Mouse (Mus musculus) thymus, adult 2 months (tissue): ENCODE data around the gene Atf7ip. TPM values are rescaled to one million over a fixed set of nuclear protein-coding genes. Genes with fewer than 3 reads are reported as not detected.

Experiments
- DNase-seq: peaks from one replicate; pipeline ENCODE4 v3.0.0; 2021
- H3K27ac ChIP-seq: fragments of 200-500 bp; 2 replicates; pipeline ENCODE4 v1.5.1; 2012; ENCODE audit warnings: low read length, control low read depth; ENCODE audit not compliant: control insufficient read depth, insufficient read depth
- H3K27me3 ChIP-seq: fragments of 200-500 bp; 2 replicates; pipeline ENCODE4 v1.6.1; 2012; ENCODE audit warnings: mild to moderate bottlenecking, low read length, moderate library complexity, mixed read lengths; ENCODE audit not compliant: control insufficient read depth, insufficient read depth
- H3K36me3 ChIP-seq: fragments of 200-500 bp; 2 replicates; pipeline ENCODE4 v1.6.1; 2012; ENCODE audit warnings: mild to moderate bottlenecking, low read length, moderate library complexity; ENCODE audit not compliant: control insufficient read depth, insufficient read depth
- H3K4me1 ChIP-seq: fragments of 200-500 bp; replicated peaks from 2 replicates; pipeline ENCODE4 v1.6.1; 2012; ENCODE audit warnings: low read length; ENCODE audit not compliant: control insufficient read depth, insufficient read depth
- H3K4me3 ChIP-seq: fragments of 200-500 bp; 2 replicates; pipeline ENCODE4 v1.5.1; 2012; ENCODE audit warnings: mild to moderate bottlenecking, low read length, control low read depth, moderate library complexity; ENCODE audit not compliant: control insufficient read depth, insufficient read depth
- CTCF ChIP-seq: fragments of 200-500 bp; IDR thresholded peaks from 2 replicates; pipeline ENCODE4 v1.5.1; 2012; ENCODE audit warnings: mild to moderate bottlenecking, control low read depth, low read length, moderate library complexity, borderline replicate concordance; ENCODE audit not compliant: control insufficient read depth, poor library complexity, insufficient read depth; ENCODE audit errors: extremely low read depth
- POLR2A ChIP-seq: fragments of 200-500 bp; IDR thresholded peaks from 2 replicates; pipeline ENCODE4 v1.6.1; 2012; ENCODE audit warnings: mild to moderate bottlenecking, low read length, control low read depth, moderate library complexity; ENCODE audit not compliant: control insufficient read depth, poor library complexity, insufficient read depth; ENCODE audit errors: extremely low read depth
- WGBS: fragments of 180-500 bp; shearing (Covaris S2); methylation state at CpG from one replicate; pipeline ENCODE4 v1.1.7; 2018; 5-methylcytosine and 5-hydroxymethylcytosine counted together
- polyA plus RNA-seq: library from polyadenylated mRNA; depleted of rRNA; stranded (reverse); fragments of >200 nt; gene quantifications from 2 replicates; pipeline ENCODE4 v1.2.3, GENCODE M21; 2012

Gene Atf7ip
- polyA plus RNA-seq, 1 experiment = 65.1 TPM

DNA sequence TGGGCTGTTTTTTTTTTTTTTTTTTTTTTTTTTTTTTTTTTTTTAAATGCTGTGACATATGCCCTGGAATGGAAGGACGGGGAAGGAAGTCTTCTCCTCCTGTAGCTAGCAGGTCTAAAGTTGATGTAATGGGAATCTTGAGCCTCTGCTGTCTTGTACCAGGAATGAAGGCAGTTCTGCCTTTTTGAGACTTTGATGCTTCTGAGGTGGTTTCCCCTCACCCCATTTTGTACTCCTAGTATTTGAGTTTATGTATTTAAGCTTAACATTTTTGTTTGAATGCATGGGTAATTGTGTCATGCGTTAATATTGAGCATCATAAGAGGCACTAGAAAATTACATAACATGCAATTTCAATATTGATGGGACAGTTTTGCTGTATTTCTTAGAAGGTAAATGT is 14.4 kb downstream of the Atf7ip start:
- Histone ChIP-seq H3K36me3 (peaks cover 12% of the 10 kb centered on the region), H3K27me3 (no peaks in the 10 kb centered on the region), H3K27ac (no peak overlapping the region), H3K4me1 (peaks cover 23% of the 10 kb centered on the region), H3K4me3 (no peak overlapping the region)
- DNase-seq = no peak
- TF ChIP-seq CTCF (no peak), POLR2A (no peak)
- WGBS = 35% methylated on average over 2 of the region's 2 CpGs

DNA sequence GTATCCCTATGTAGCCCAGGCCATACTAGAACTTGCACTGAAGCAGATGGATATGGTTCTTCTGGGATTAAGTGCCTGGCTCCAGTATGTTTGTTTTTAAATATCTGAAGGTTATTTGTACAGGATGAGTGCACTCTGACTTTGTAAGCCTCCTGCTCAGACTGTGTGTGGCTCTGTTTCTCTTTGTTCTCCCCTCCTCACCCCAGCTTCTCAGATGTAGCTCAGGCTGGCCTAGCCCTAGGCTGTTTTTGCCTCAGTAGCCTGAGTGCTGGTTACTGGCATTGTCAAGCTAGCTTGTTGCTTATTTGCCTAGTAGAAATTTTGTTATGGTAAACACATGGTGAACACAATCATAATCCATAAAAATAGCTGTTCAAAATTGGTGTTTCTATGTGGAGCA is 15.7 kb downstream of the Atf7ip start:
- Histone ChIP-seq H3K27me3 (no peaks in the 10 kb centered on the region), H3K36me3 (peaks cover 18% of the 10 kb centered on the region), H3K4me3 (no peak overlapping the region), H3K4me1 (peaks cover 16% of the 10 kb centered on the region), H3K27ac (peak overlapping the region; percentile 2; the same call in 1 of the 2 replicates)
- TF ChIP-seq POLR2A (no peak), CTCF (no peak)
- DNase-seq = peak; percentile 41

DNA sequence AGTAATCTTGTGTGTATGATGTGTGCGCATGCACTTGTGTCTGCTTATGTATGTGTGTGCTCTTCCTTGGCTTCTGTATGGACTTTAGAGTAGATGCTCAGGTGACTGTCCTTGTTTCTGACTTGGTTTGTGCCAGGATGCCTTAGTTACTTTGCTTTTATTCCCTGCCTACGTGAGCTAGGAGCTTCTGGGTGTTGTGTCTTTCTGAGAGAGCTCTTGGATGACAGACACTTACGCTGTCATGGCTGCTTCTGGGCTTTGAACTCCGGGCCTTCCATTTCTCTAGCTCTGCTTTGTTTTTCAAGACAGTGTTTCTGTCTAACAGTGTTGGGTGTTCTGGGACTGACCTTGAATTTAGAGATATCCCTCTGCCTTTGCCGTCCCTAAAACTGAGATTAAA is 16.7 kb downstream of the Atf7ip start:
- Histone ChIP-seq H3K36me3 (peaks cover 18% of the 10 kb centered on the region), H3K27me3 (no peaks in the 10 kb centered on the region), H3K4me1 (peaks cover 13% of the 10 kb centered on the region), H3K27ac (no peak overlapping the region), H3K4me3 (no peak overlapping the region)
- no peak for DNase-seq
- WGBS = 89% methylated on average over 5 of the region's 5 CpGs
- TF ChIP-seq CTCF = no peak
- no peak for TF ChIP-seq POLR2A

DNA sequence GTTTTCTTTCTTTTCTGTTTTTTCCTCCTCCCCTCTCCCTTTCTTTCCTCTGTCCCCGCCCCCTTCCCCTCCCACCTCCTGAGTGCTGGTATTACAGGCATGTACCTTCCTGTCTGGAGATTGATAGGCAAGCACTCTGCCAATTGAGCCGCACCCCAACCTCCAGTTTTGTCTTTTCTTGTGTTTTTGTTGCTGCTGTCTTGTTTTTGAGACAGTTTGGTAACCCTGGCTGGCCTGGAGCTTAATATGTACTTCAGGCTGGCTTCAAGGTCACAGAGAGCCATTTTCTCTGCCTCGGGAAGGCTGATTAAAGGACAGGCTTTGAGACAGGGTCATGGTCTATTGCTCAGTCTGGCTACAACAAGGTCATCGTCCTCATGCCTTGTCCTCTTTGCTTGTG is 18.8 kb downstream of the Atf7ip start:
- Histone ChIP-seq H3K27me3 (no peaks in the 10 kb centered on the region), H3K4me3 (no peak overlapping the region), H3K27ac (no peak overlapping the region), H3K4me1 (peaks cover 14% of the 10 kb centered on the region), H3K36me3 (peaks cover 18% of the 10 kb centered on the region)
- DNase-seq = no peak
- 89% methylated on average over 4 of the region's 4 CpGs for WGBS
- TF ChIP-seq POLR2A = no peak
- TF ChIP-seq CTCF = no peak

DNA sequence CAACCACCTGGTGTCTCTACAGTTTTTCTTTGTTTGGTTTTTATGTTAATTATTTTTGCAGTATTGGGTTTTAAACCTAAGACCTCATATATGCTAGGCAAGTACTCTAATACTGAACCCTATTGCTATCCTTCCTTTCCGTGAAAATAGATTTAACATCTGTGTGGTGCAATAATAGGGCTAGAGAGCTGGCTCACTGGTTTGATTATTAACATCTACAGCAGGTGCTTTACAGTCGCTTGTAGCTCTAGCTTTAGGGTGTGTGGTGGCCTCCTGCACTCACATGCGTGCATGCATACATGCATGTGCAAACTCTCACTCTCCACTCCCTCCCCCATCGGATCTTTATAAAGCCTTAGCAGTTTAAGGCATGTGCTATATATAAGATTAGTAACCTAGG is 19.6 kb downstream of the Atf7ip start:
- 95% methylated on average over 4 of the region's 4 CpGs for WGBS
- no peaks in the 10 kb centered on the region for H3K27me3 ChIP-seq
- no peak for TF ChIP-seq CTCF
- no peak for TF ChIP-seq POLR2A
- no peak overlapping the region for H3K4me3 ChIP-seq
- no peak overlapping the region for H3K27ac ChIP-seq
- no peak for DNase-seq
- H3K4me1 ChIP-seq = peaks cover 14% of the 10 kb centered on the region
- H3K36me3 ChIP-seq = peaks cover 18% of the 10 kb centered on the region

DNA sequence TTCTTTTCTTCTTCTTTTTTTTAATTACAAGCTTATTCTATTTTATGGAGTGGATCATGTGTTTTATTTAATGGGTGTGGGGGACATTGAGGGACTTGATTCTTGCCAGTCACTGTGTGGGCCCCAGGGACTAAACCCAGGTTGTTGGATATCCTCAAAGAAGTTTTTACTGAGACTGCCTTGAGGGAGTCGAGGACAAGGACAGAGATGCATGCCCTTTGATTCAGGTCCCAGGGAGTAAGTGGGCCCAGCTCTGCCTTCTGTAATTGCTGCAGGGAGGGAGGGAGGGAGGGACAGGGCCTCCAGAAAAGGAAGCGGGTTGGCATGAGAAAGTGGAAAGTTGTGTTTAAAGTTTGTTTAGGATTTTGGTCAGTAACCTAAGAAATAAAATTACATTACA is 23.2 kb downstream of the Atf7ip start:
- Histone ChIP-seq H3K4me3 (no peak overlapping the region), H3K4me1 (peaks cover 21% of the 10 kb centered on the region), H3K36me3 (peaks cover 14% of the 10 kb centered on the region; the same call in 1 of the 2 replicates), H3K27ac (no peak overlapping the region; the same call in 1 of the 2 replicates), H3K27me3 (no peaks in the 10 kb centered on the region)
- 68% methylated on average over 2 of the region's 2 CpGs for WGBS
- DNase-seq = no peak
- TF ChIP-seq CTCF = no peak

DNA sequence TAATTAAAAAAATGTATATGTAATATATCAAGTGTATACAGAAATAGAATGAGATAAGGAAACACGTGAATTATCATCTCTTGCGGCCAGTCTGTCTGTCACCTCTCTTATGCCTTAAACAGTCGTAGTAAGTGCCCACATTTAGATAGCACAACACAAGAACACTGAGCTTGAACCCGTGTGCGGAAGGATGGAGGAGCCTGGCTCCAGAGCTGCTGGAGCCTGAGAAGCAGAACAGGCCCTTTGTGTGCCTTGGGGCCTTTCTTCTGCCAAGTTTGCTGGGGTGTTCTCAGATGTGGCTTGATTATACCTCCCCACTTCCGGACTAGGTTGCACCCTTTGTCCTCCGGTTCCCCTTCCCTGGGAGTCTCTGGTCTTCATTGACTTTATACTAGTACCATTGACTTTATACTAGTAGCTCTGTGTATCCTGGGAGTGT is 25.8 kb downstream of the Atf7ip start:
- peak; percentile 72 for DNase-seq
- 4% methylated on average over 7 of the region's 7 CpGs for WGBS
- H3K36me3 ChIP-seq = no peaks in the 10 kb centered on the region
- no peak overlapping the region for H3K4me3 ChIP-seq
- TF ChIP-seq CTCF = no peak
- no peak for TF ChIP-seq POLR2A
- peaks cover 20% of the 10 kb centered on the region for H3K4me1 ChIP-seq
- H3K27ac ChIP-seq = peak overlapping the region; percentile 24; the same call in 1 of the 2 replicates
- H3K27me3 ChIP-seq = no peaks in the 10 kb centered on the region
